Mouse (Mus musculus): ENCODE results near the gene Npffr2. TPM values are rescaled to one million over a fixed set of nuclear protein-coding genes. Genes with fewer than 3 reads are reported as not detected.

Gene Npffr2
- 0.15 TPM in 1 of 2 replicates, not detected in the other for polyA plus RNA-seq (2015; fragmentation: Nextera tagmentation; extraction: Ambion mirVana)

DNA sequence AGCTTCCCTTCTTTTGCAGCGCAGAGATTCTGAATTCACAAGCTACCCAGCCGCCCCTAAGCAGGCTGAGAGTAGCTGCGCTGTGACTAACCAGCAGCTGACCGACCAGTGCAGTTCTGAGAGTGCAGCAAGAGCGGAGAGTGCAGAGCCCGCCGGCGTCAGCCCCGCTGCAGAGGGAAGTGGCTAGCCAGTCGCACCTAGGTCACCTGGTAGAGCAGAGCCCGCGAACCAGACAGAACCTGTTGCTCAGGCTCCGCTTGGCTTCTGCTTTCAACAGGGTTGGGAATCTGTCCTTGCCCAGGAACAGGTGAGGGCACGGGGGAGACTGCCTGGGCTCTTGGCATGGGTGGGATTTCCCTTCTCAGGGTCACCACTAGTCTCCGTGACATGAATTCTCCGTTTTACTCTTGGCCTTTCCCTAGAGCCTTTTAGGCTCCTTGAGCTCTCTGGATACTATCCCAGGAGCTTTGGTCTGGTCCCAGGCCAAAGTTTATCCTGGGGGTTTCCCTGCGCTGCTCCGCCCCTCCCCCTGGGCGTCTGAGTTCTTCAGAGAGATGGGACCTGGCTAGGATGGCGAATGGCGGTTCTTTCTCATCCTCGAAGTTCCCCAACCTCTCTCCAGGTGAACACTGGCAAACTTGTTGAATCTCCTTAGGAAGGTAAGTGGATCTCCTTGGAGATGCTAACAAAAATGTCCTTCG, at the start of gene Npffr2:
Gene Npffr2, plus strand, starts transcription at position 552 of the 701 bp plus-strand sequence.
- Histone ChIP-seq H3K27me3 (ENCODE audit: control insufficient read depth, insufficient read depth, low read length) (no peaks in the 10 kb centered on the region), H3K36me3 (ENCODE audit: control insufficient read depth, insufficient read depth, low read length) (no peaks in the 10 kb centered on the region), H3K4me2 (ENCODE audit: low read depth, low read length) (peak within 1 kb of the TSS; percentile 57), H3K4me3 (replicated peaks; ENCODE audit: low read length) (peak within 1 kb of the TSS; percentile 26), H3K9me3 (replicated peaks; ENCODE audit: control insufficient read depth, low read length) (no peaks in the 10 kb centered on the region), H3K9ac (ENCODE audit: low read length) (peak within 1 kb of the TSS; percentile 32), H3K27ac (ENCODE audit: low read length) (no peak within 1 kb of the TSS), H3K4me1 (ENCODE audit: control insufficient read depth, insufficient read depth, low read length) (no peaks in the 10 kb centered on the region)
- WGBS: 7% methylated on average over 23 of the region's 23 CpGs
- ATAC-seq (ENCODE audit: insufficient read depth, low FRiP score): peak; percentile 84

DNA sequence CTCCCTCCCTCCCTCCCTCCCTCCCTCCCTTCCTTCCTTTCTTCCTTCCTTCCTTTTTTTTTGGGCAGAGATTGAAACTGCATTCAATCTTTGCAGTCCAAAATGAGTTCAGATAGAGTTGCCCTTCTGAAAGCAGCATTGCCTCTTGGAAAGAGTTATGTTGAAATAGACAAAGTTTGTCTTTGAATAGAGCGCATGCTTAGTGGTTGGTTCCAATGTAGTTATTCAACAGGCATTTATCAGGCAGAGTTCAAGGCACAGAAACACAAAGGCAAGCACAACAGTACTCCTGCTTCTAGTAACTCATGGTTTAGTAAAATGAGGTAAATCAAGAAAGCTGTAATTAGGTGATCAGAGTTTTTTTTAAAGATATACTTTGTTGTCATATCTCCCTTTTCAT, 34.7 kb upstream of the Npffr2 start:
- H3K4me3 ChIP-seq (replicated peaks; ENCODE audit: low read length): no peak overlapping the region
- H3K9me3 ChIP-seq (replicated peaks; ENCODE audit: control insufficient read depth, low read length): no peaks in the 10 kb centered on the region
- H3K27ac ChIP-seq (ENCODE audit: low read length): no peak overlapping the region
- H3K4me2 ChIP-seq (ENCODE audit: low read depth, low read length): no peak overlapping the region
- H3K9ac ChIP-seq (ENCODE audit: low read length): no peak overlapping the region
- H3K27me3 ChIP-seq (ENCODE audit: control insufficient read depth, insufficient read depth, low read length): no peaks in the 10 kb centered on the region
- no peak for ATAC-seq (ENCODE audit: insufficient read depth, low FRiP score)
- WGBS: 87% methylated on average over 1 of the region's 1 CpGs
- H3K36me3 ChIP-seq (ENCODE audit: control insufficient read depth, insufficient read depth, low read length): no peaks in the 10 kb centered on the region
- no peaks in the 10 kb centered on the region for H3K4me1 ChIP-seq (ENCODE audit: control insufficient read depth, insufficient read depth, low read length)

DNA sequence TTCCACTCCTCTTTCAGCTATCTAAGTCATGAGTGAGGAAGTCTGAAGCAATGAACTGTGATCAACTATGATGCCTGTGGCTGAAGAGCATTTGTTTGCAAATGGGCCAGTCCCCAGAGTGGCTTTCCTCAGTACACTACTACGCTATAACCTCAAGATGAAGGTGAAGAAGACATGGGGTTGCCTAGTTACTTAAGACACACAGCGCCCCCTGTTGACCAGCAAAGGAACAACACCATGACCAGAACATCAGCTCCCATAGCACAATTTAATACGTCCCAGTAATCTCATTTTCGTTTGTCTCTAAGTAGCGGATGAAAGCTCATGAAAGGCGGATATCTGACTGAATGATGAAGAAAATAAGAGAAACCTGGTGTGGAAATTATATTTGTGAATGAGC, 27.0 kb upstream of the Npffr2 start:
- H3K4me1 ChIP-seq (ENCODE audit: control insufficient read depth, insufficient read depth, low read length): no peaks in the 10 kb centered on the region
- H3K4me2 ChIP-seq (ENCODE audit: low read depth, low read length): no peak overlapping the region
- H3K9ac ChIP-seq (ENCODE audit: low read length): no peak overlapping the region
- no peaks in the 10 kb centered on the region for H3K36me3 ChIP-seq (ENCODE audit: control insufficient read depth, insufficient read depth, low read length)
- no peaks in the 10 kb centered on the region for H3K27me3 ChIP-seq (ENCODE audit: control insufficient read depth, insufficient read depth, low read length)
- no peak overlapping the region for H3K4me3 ChIP-seq (replicated peaks; ENCODE audit: low read length)
- 57% methylated on average over 6 of the region's 6 CpGs for WGBS
- ATAC-seq (ENCODE audit: insufficient read depth, low FRiP score): no peak
- no peak overlapping the region for H3K27ac ChIP-seq (ENCODE audit: low read length)
- no peaks in the 10 kb centered on the region for H3K9me3 ChIP-seq (replicated peaks; ENCODE audit: control insufficient read depth, low read length)

DNA sequence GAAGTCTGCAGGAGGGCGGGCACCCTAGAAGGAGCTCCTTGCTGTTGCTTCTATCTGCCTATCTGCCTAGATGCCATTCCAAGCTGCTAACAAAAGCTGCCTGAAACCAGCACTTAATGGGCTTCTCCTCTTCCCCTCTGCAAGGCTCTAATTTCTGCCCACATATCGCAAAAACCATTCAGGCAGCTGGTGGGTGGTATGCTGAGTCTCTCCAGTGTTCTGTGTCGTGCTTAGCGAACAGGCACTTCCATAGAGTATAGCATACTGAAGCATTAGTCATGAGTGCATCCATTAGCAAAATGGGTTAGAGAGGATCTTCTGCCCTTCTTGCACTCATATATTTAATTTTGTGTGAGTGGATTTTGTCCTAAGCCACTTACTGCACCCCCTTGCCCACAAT, 8.6 kb upstream of the Npffr2 start:
- no peak overlapping the region for H3K9ac ChIP-seq (ENCODE audit: low read length)
- no peak overlapping the region for H3K27ac ChIP-seq (ENCODE audit: low read length)
- H3K9me3 ChIP-seq (replicated peaks; ENCODE audit: control insufficient read depth, low read length): 0 out of 2 replicates have a peak, but pooled peaks cover 4% of the 10 kb centered on the region
- no peaks in the 10 kb centered on the region for H3K4me1 ChIP-seq (ENCODE audit: control insufficient read depth, insufficient read depth, low read length)
- H3K27me3 ChIP-seq (ENCODE audit: control insufficient read depth, insufficient read depth, low read length): no peaks in the 10 kb centered on the region
- H3K36me3 ChIP-seq (ENCODE audit: control insufficient read depth, insufficient read depth, low read length): no peaks in the 10 kb centered on the region
- no peak for ATAC-seq (ENCODE audit: insufficient read depth, low FRiP score)
- no peak overlapping the region for H3K4me3 ChIP-seq (replicated peaks; ENCODE audit: low read length)
- 70% methylated on average over 4 of the region's 4 CpGs for WGBS
- no peak overlapping the region for H3K4me2 ChIP-seq (ENCODE audit: low read depth, low read length)

DNA sequence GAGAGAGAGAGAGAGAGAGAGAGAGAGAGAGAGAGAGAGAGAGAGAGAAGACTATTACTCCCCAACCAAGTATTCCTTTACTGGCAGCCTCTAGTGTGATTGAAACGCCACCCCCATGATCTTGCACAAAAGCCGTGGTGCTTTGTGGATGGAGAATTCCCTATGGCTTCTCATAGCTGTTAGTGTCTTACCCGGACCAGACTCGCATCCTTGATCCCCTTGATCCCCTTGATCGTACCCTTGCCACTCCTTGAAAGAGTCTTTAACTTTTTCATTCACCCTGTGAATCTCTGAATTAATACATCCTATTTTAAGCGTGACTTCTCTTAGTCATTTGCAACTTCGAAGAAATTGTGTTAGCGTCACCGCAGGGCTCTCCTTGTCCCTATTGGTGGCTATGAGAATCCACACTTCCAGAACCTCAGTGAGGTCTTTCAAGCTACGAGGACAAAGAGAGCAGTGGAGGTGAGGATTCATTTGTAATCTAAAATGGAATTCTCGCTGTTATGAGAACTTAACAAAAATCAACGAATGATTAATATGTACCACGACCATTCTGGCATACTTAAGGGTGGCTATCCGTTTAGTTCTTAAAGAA, 949 bp upstream of the Npffr2 start:
- Histone ChIP-seq H3K9me3 (replicated peaks; ENCODE audit: control insufficient read depth, low read length) (no peaks in the 10 kb centered on the region), H3K4me3 (replicated peaks; ENCODE audit: low read length) (peak overlapping the region; percentile 26), H3K36me3 (ENCODE audit: control insufficient read depth, insufficient read depth, low read length) (no peaks in the 10 kb centered on the region), H3K27ac (ENCODE audit: low read length) (no peak overlapping the region), H3K9ac (ENCODE audit: low read length) (peak overlapping the region; percentile 32; the same call in 1 of the 2 replicates), H3K4me2 (ENCODE audit: low read depth, low read length) (peak overlapping the region; percentile 57), H3K4me1 (ENCODE audit: control insufficient read depth, insufficient read depth, low read length) (no peaks in the 10 kb centered on the region), H3K27me3 (ENCODE audit: control insufficient read depth, insufficient read depth, low read length) (no peaks in the 10 kb centered on the region)
- ATAC-seq (ENCODE audit: insufficient read depth, low FRiP score): no peak
- WGBS: 7% methylated on average over 14 of the region's 14 CpGs

DNA sequence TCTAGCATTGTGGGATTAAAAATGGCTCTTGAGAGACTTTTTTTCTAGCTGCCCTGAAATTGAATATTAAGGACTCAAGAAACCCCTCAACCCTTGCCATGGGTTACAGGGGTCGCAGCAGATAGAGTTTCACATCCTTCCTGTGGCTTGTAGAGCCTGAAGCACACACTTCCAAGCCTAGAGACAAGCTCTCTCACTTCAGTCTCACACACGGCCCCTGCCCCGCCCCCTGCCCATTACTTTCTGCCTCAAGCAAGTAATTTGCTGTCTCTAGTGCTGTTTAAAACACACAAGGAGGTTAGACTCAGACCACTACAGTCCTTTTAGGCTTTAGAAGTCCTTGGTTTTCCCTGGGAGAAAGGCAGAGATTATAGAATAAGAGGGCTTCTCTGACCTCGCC, 1.7 kb downstream of the Npffr2 start:
- Histone ChIP-seq H3K4me2 (ENCODE audit: low read depth, low read length) (no peak overlapping the region), H3K9ac (ENCODE audit: low read length) (no peak overlapping the region), H3K27ac (ENCODE audit: low read length) (no peak overlapping the region), H3K4me1 (ENCODE audit: control insufficient read depth, insufficient read depth, low read length) (no peaks in the 10 kb centered on the region), H3K4me3 (replicated peaks; ENCODE audit: low read length) (no peak overlapping the region), H3K36me3 (ENCODE audit: control insufficient read depth, insufficient read depth, low read length) (no peaks in the 10 kb centered on the region), H3K27me3 (ENCODE audit: control insufficient read depth, insufficient read depth, low read length) (no peaks in the 10 kb centered on the region), H3K9me3 (replicated peaks; ENCODE audit: control insufficient read depth, low read length) (no peaks in the 10 kb centered on the region)
- WGBS: 36% methylated on average over 4 of the region's 4 CpGs
- no peak for ATAC-seq (ENCODE audit: insufficient read depth, low FRiP score)

DNA sequence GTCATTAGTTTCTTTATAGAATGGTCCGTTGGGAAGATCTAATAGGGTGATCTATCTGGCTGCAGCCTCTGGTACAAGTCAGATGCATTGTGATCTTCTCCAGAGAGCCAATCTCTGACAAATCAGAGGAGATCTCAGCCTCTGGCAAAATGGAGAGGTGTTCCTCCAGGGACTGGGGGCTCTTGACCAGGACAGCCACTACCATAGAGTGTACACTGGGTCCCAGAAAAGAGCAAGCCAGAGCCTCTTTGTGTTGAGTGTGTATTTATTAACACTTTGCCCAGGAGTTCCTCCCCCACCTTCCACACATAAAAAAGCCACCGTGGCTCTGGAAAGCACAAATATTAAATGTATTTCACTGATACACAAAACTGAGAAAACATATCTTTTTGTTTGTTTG, 2.2 kb downstream of the Npffr2 start:
- 63% methylated on average over 2 of the region's 2 CpGs for WGBS
- H3K36me3 ChIP-seq (ENCODE audit: control insufficient read depth, insufficient read depth, low read length): no peaks in the 10 kb centered on the region
- H3K27me3 ChIP-seq (ENCODE audit: control insufficient read depth, insufficient read depth, low read length): no peaks in the 10 kb centered on the region
- H3K4me3 ChIP-seq (replicated peaks; ENCODE audit: low read length): no peak overlapping the region
- H3K9ac ChIP-seq (ENCODE audit: low read length): no peak overlapping the region
- no peak for ATAC-seq (ENCODE audit: insufficient read depth, low FRiP score)
- no peaks in the 10 kb centered on the region for H3K4me1 ChIP-seq (ENCODE audit: control insufficient read depth, insufficient read depth, low read length)
- no peak overlapping the region for H3K4me2 ChIP-seq (ENCODE audit: low read depth, low read length)
- H3K27ac ChIP-seq (ENCODE audit: low read length): no peak overlapping the region
- no peaks in the 10 kb centered on the region for H3K9me3 ChIP-seq (replicated peaks; ENCODE audit: control insufficient read depth, low read length)

DNA sequence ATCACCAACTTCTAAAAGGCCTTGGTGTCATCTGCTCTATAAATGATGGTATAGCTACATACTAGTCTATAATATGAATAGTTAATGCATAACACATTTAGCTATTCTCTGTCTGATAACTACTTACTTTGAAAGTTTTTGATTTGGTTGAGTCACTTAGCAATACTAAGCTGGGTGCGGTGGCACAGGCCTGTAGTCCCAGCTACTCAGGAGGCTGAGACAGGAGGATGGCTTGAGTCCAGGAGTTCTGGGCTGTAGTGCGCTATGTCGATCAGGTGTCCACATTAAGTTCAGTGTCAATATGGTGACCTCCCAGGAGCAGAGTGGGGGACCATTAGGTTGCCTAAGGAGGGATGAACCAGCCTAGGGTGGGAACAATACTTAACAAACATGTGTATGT, 8.8 kb downstream of the Npffr2 start:
- Histone ChIP-seq H3K4me2 (ENCODE audit: low read depth, low read length) (no peak overlapping the region), H3K9me3 (replicated peaks; ENCODE audit: control insufficient read depth, low read length) (no peaks in the 10 kb centered on the region), H3K36me3 (ENCODE audit: control insufficient read depth, insufficient read depth, low read length) (no peaks in the 10 kb centered on the region), H3K27me3 (ENCODE audit: control insufficient read depth, insufficient read depth, low read length) (no peaks in the 10 kb centered on the region), H3K9ac (ENCODE audit: low read length) (no peak overlapping the region), H3K27ac (ENCODE audit: low read length) (no peak overlapping the region), H3K4me1 (ENCODE audit: control insufficient read depth, insufficient read depth, low read length) (no peaks in the 10 kb centered on the region), H3K4me3 (replicated peaks; ENCODE audit: low read length) (no peak overlapping the region)
- ATAC-seq (ENCODE audit: insufficient read depth, low FRiP score): no peak
- WGBS: 89% methylated on average over 3 of the region's 3 CpGs

DNA sequence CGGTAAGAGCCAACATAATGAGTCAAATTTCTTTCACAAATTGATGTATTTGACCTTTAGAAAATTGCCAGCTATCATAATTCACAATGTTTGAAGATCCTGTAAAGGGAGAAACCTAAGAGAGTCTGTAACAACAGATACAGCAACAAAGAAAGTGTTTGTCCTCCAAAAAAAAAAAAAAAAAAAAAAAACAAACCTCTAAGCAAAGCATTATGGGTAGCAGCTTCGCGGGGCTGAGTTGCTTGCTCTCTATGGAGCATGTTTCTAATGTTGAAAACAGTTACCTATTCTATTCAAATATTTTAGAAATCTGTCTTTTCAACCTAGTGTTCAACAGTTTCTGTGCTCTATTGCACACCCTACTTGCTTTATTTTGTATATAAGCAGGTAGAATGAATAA, 15.2 kb downstream of the Npffr2 start:
- Histone ChIP-seq H3K9ac (ENCODE audit: low read length) (no peak overlapping the region), H3K36me3 (ENCODE audit: control insufficient read depth, insufficient read depth, low read length) (no peaks in the 10 kb centered on the region), H3K4me3 (replicated peaks; ENCODE audit: low read length) (no peak overlapping the region), H3K9me3 (replicated peaks; ENCODE audit: control insufficient read depth, low read length) (no peaks in the 10 kb centered on the region), H3K27me3 (ENCODE audit: control insufficient read depth, insufficient read depth, low read length) (no peaks in the 10 kb centered on the region), H3K27ac (ENCODE audit: low read length) (no peak overlapping the region), H3K4me2 (ENCODE audit: low read depth, low read length) (no peak overlapping the region), H3K4me1 (ENCODE audit: control insufficient read depth, insufficient read depth, low read length) (no peaks in the 10 kb centered on the region)
- WGBS: 60% methylated on average over 3 of the region's 3 CpGs
- ATAC-seq (ENCODE audit: insufficient read depth, low FRiP score): no peak
